Comparison of ENCODE assay signal across 10 mouse cellular contexts in genomic region chr7:110248677-110249076, GRCm38 (mm10).
"Had no signal": no experiment of that assay in that cellular context is flagged by ENCODE, and none has a peak within 500 bp of the region (broad histone marks: within the 10 kb centered on the region; RNA-seq: fewer than 3 reads in every experiment).

No protein-coding gene starts in this region.

- H3K4me1 ChIP-seq: liver, embryonic 15.5 days; midbrain, embryonic 13.5 days; stomach, embryonic 15.5 days had no signal

- H3K4me2 ChIP-seq: kidney, embryonic 15.5 days; liver, embryonic 11.5 days; liver, embryonic 15.5 days; midbrain, embryonic 13.5 days; stomach, embryonic 15.5 days had no signal

- H3K9ac ChIP-seq: kidney, embryonic 15.5 days; liver, embryonic 15.5 days; midbrain, embryonic 13.5 days; stomach, embryonic 15.5 days had no signal

- ATAC-seq: midbrain, embryonic 13.5 days had no signal

- DNase-seq: kidney, adult 11 months; lung, adult 2 months; lung, postnatal 14 days; right cerebral cortex, postnatal 14 days had no signal

- H3K27me3 ChIP-seq: kidney, embryonic 15.5 days; liver, embryonic 15.5 days; midbrain, embryonic 13.5 days; stomach, embryonic 15.5 days had no signal

- H3K9me3 ChIP-seq: kidney, embryonic 15.5 days; liver, embryonic 15.5 days; midbrain, embryonic 13.5 days; stomach, embryonic 15.5 days had no signal

- H3K36me3 ChIP-seq: midbrain, embryonic 13.5 days; stomach, embryonic 15.5 days had no signal

- H3K4me3 ChIP-seq: kidney, embryonic 15.5 days; liver, embryonic 15.5 days; midbrain, embryonic 13.5 days; stomach, embryonic 15.5 days had no signal

- H3K27ac ChIP-seq: kidney, embryonic 15.5 days; liver, embryonic 15.5 days; macrophage; midbrain, embryonic 13.5 days; stomach, embryonic 15.5 days had no signal
